Mouse (Mus musculus): Measurements from ENCODE around the gene P2rx7. TPM values are rescaled to one million over a fixed set of nuclear protein-coding genes. Genes with fewer than 3 reads are reported as not detected.

Gene P2rx7
- polyA plus RNA-seq, 1 experiment from 2014 or later: 8.8 TPM

DNA sequence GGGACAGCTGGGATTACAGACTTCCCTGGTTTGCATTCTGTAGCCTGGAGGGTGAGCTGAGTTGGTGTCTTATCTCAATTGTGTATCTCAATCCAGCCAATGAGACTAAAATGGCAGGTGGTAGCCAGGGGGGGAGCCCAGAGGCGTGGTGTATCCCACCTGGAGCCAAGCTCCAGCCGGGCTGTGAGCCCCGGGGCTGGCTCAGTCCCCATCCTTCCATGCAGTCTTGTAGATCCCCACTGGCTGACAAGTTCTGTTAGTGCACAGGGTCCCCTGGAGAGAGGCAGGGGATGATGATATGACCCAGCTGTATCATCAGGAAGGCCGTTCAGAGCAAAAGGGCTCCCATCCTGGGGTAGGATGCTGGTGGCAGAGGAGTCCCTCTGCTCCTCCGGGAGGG is 82.9 kb downstream of the P2rx7 start:
- no peak for DNase-seq (ENCODE audit: low spot score)

DNA sequence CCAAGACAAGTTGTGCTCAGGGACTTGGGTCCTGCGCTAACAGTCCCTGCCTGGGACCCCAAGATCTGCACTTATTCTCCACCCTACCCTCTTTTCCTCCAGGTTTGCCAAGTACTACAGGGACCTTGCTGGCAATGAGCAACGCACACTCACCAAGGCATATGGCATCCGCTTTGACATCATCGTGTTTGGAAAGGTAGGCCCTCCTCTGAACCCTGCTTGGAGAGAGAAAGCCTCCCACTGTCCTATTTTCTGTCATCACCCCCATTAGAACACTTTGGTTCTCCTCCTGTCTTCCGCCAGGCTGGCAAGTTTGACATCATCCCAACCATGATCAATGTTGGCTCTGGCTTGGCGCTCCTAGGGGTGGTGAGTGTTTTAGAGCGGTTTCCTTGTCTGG is 83.4 kb downstream of the P2rx7 start:
- no peak for DNase-seq (ENCODE audit: low spot score)

DNA sequence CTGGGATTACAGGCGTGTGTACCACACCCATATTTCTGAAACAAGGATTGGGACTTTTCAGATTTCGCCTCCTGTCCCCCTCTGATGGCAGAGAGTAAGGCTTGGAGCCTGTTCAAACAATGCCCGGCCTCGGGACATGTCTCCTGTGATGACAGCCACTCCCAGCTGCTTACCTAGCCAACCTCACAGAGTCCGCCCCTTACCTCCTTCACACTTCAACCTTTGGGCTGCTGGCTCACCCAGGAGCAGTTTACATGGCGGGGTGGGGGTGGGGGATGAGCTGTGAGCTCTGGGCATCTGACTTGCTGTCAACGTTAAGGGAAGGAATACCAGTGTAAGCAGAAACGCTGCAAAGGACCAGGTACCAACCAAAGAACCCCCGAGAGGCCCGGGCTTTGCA is 87.1 kb downstream of the P2rx7 start:
- DNase-seq (ENCODE audit: low spot score): no peak

DNA sequence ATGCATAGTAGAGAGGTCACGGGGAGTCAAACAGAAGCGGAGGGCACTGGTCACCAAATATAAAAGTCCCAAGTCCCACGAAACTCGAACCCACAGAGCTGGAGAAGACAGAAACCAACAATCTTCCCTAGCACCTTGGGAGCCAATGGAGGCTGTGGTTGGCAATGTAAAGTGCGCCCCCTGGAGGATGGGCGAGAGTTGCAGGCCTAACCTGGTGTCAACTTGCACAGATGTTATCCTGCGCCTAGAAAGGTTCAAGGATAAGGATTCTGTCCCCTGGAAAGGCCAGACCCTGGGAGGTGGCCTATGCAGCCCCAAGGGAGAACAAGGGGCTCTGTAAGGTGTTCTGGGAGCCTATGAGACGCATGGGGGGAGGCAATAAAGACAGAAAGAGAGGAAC is 87.6 kb downstream of the P2rx7 start:
- peak; percentile 75 for DNase-seq (ENCODE audit: low spot score)

DNA sequence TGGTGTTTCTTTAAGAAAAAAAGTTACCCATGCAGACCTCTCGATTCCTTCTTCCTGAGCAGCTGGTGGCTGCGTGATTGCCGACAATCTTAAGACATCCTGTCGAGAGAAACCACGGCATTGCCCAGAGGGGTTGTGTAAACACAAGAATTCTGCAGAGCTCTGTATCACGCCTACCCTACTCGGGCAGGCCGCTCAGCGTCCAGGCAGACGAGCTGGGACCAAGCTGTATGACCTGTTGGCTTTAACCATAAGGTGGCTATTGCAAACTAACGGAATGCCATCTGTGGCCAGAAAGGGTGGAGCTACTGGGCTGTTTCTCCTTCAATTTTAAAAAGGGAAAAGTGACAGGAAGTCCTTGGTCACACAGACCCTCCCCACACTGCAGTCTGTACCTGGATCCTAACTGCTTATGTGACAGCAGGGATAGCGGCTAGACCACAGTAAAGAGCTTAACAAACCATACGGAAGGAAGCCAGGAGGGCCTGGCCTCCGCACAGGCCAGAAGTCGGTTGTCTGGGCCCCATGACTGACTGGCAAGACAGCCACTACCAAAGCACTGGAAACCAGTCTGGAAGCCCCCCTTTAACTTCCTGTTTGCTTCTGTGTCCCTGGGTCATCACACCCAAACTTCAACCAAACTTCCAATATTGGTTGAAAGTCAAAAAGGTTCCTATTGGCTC is 88.4 kb downstream of the P2rx7 start:
- peak; percentile 78 for DNase-seq (ENCODE audit: low spot score)

DNA sequence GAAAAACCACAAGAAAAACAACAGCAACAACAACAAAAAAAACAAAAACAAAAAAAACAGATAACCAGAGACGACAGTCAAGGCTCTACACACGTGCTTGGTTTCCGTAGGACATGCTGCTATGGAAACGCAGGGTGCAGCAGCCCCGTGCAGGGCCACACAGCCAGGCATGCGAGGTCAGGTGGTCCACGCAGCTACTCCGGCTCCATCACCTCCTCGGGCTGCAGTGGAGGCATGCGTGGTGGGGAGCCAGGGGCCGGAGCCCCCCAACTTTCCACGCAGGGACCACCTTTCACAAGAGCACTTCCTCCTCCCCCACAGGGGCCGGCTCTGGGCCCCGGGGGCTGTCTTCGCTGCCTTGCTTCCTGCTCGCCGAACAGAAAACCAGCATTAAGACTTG is 90.2 kb downstream of the P2rx7 start:
- peak; percentile 67 for DNase-seq (ENCODE audit: low spot score)

DNA sequence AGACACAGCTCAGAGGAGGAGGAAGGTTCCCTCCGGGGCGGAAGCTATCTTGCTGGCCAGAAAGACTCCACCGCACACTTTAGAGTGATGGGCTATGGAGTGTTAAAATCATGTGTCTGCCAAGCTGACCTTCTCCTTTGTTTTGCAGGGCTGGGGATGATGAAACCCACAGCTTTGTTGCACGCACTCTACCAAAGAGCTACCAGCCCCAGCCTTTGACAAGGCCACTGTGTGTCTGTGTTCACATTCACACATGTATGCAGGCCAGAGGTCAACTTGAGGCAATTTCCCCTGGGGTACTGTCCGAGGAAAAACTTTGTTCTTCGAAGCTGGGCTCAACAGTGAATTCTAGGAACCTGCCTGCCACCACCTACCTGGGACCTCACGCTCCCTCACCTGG is 92.1 kb downstream of the P2rx7 start:
- DNase-seq (ENCODE audit: low spot score): no peak

DNA sequence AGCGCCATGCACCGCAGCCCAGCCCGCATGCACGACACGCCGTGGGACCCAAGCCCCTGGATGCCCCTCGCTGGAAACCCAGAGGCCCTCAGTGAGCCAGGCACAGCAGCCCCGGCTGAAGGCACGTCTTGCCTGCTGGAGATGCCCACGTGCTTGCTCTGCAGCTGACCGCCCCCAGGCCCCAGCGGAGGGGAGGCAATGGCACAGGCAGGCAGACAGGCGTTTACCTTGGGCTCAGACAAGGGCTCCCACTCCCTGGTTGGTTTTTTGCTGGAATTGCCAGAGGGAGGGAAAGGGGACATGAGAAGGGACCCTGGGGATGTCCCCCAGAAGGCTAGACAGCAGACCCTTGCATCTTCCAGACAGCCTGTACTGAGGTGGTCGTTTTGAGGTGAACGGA is 93.0 kb downstream of the P2rx7 start:
- no peak for DNase-seq (ENCODE audit: low spot score)

Small RNA genes lying within 50 kb of the gene (microRNA-seq; reads per million reads assigned to microRNA genes)
- not detected for gene Mir8115 (ENCODE audit: borderline number of aligned reads)

Other genes with a start within 250 kb of the P2rx7 start
- 36.5 and 39.7 TPM in 2 replicates for gene Anapc7, start 222.2 kb upstream of the P2rx7 start, polyA plus RNA-seq (2015; fragmentation: Nextera tagmentation; extraction: Ambion mirVana)
- 20.2 and 22.6 TPM in 2 replicates for gene Atp2a2, start 141.7 kb upstream of the P2rx7 start, polyA plus RNA-seq (2015; fragmentation: Nextera tagmentation; extraction: Ambion mirVana)
- 10.9 and 12.5 TPM in 2 replicates for gene Ift81, start 29.4 kb upstream of the P2rx7 start, polyA plus RNA-seq (2015; fragmentation: Nextera tagmentation; extraction: Ambion mirVana)
- 22.5 and 26.7 TPM in 2 replicates for gene P2rx4, start 63.6 kb downstream of the P2rx7 start, polyA plus RNA-seq (2015; fragmentation: Nextera tagmentation; extraction: Ambion mirVana)
- 24.7 and 27.1 TPM in 2 replicates for gene Camkk2, start 135.5 kb downstream of the P2rx7 start, polyA plus RNA-seq (2015; fragmentation: Nextera tagmentation; extraction: Ambion mirVana)
- 407 and 446 TPM in 2 replicates for gene Anapc5, start 177.4 kb downstream of the P2rx7 start, polyA plus RNA-seq (2015; fragmentation: Nextera tagmentation; extraction: Ambion mirVana)
- gene Rnf34, start 206.1 kb downstream of the P2rx7 start, polyA plus RNA-seq (2015; fragmentation: Nextera tagmentation; extraction: Ambion mirVana): 35.8 and 37.9 TPM in 2 replicates